Mouse (Mus musculus) MEL (cell line): ENCODE measurements around the gene Ccdc146. TPM values are rescaled to one million over a fixed set of nuclear protein-coding genes. Genes with fewer than 3 reads are reported as not detected.

Experiments
- DNase-seq: peaks from one replicate; pipeline ENCODE4 v3.0.0; 2011; ENCODE audit warnings: low read depth, low spot score
- H3K27ac ChIP-seq: 2 replicates; pipeline ENCODE4 v1.5.1; 2012; ENCODE audit warnings: low read depth, mild to moderate bottlenecking, control low read depth, low read length, moderate library complexity; ENCODE audit not compliant: control insufficient read depth
- H3K27me3 ChIP-seq, 2 experiments: fragments of 150-350 bp in 1 of 2; sonication (generic) in 1 of 2; 2 replicates each; pipeline ENCODE4 v1.6.1; 2012; ENCODE audit warnings: low read length in 2 of 2, mild to moderate bottlenecking in 2 of 2, improper control_type of control experiment in 1 of 2, moderate library complexity in 1 of 2; ENCODE audit not compliant: insufficient read depth in 2 of 2, control insufficient read depth in 1 of 2
- H3K36me3 ChIP-seq, 2 experiments: 2 replicates each; pipeline ENCODE4 v1.6.1; 2012 to 2014; ENCODE audit warnings: low read length in 2 of 2, improper control_type of control experiment in 1 of 2, inconsistent platforms in 1 of 2, mild to moderate bottlenecking in 1 of 2; ENCODE audit not compliant: insufficient read depth in 2 of 2, control insufficient read depth in 1 of 2
- H3K4me1 ChIP-seq, 2 experiments: fragments of 150-350 bp in 1 of 2; sonication (generic) in 1 of 2; 2 replicates each; pipeline ENCODE4 v1.6.1; 2012; ENCODE audit warnings: low read length in 2 of 2, improper control_type of control experiment in 1 of 2, mild to moderate bottlenecking in 1 of 2; ENCODE audit not compliant: insufficient read depth in 2 of 2, control insufficient read depth in 1 of 2
- H3K4me3 ChIP-seq, 2 experiments: fragments of 150-350 bp in 1 of 2; sonication (generic) in 1 of 2; 2 replicates each; pipeline ENCODE4 v1.5.1; 2012; ENCODE audit warnings: low read depth in 2 of 2, low read length in 2 of 2, mild to moderate bottlenecking in 2 of 2, moderate library complexity in 2 of 2, control low read depth in 1 of 2, improper control_type of control experiment in 1 of 2; ENCODE audit not compliant: control insufficient read depth in 1 of 2, insufficient read depth in 1 of 2
- H3K79me2 ChIP-seq: 2 replicates; pipeline ENCODE4 v1.6.1; 2012; ENCODE audit warnings: mild to moderate bottlenecking, low read length, moderate library complexity; ENCODE audit not compliant: control insufficient read depth, poor library complexity, insufficient read depth
- H3K9ac ChIP-seq: 2 replicates; pipeline ENCODE4 v1.6.1; 2012; ENCODE audit warnings: low read depth, mild to moderate bottlenecking, control low read depth, low read length, moderate library complexity; ENCODE audit not compliant: control insufficient read depth, poor library complexity, severe bottlenecking
- H3K9me3 ChIP-seq: fragments of 150-350 bp; sonication (generic); replicated peaks from 2 replicates; pipeline ENCODE4 v1.6.1; 2012; ENCODE audit warnings: mild to moderate bottlenecking, low read length, improper control_type of control experiment, moderate library complexity; ENCODE audit not compliant: insufficient read depth
- BHLHE40 ChIP-seq: IDR thresholded peaks from 2 replicates; pipeline ENCODE4 v1.6.1; 2012; ENCODE audit warnings: low read depth, mild to moderate bottlenecking, inconsistent platforms, low read length, improper control_type of control experiment, borderline replicate concordance
- CHD2 ChIP-seq: IDR thresholded peaks from 2 replicates; pipeline ENCODE4 v1.6.1; 2011; ENCODE audit warnings: low read length, improper control_type of control experiment
- CTCF ChIP-seq, 3 experiments: IDR thresholded peaks in 2 of 3; conservative IDR thresholded peaks in 1 of 3; 2 replicates each; pipeline ENCODE4 v1.5.1; 2011 to 2012; ENCODE audit warnings: low read length in 3 of 3, low read depth in 2 of 3, mild to moderate bottlenecking in 2 of 3, improper control_type of control experiment in 1 of 3, inconsistent platforms in 1 of 3, mixed read lengths in 1 of 3, moderate library complexity in 1 of 3; ENCODE audit not compliant: control insufficient read depth in 1 of 3, insufficient read depth in 1 of 3, poor library complexity in 1 of 3, severe bottlenecking in 1 of 3
- E2F4 ChIP-seq: IDR thresholded peaks from 2 replicates; pipeline ENCODE4 v1.6.1; 2011; ENCODE audit warnings: low read depth, low read length, improper control_type of control experiment, borderline replicate concordance
- EP300 ChIP-seq, 2 experiments: IDR thresholded peaks; 2 replicates each; pipeline ENCODE4 v1.6.1; 2011; ENCODE audit warnings: improper control_type of control experiment in 2 of 2, low read length in 2 of 2, low read depth in 1 of 2, mild to moderate bottlenecking in 1 of 2
- ETS1 ChIP-seq: IDR thresholded peaks from 2 replicates; pipeline ENCODE4 v1.6.1; 2012; ENCODE audit warnings: low read depth, mild to moderate bottlenecking, inconsistent platforms, low read length, improper control_type of control experiment, moderate library complexity
- GATA1 ChIP-seq: IDR thresholded peaks from 2 replicates; pipeline ENCODE4 v1.6.1; 2011; ENCODE audit warnings: low read depth, low read length, improper control_type of control experiment
- HCFC1 ChIP-seq: IDR thresholded peaks from 2 replicates; pipeline ENCODE4 v1.6.1; 2012; ENCODE audit warnings: low read depth, mild to moderate bottlenecking, inconsistent platforms, low read length, improper control_type of control experiment, moderate library complexity
- JUND ChIP-seq: IDR thresholded peaks from 2 replicates; pipeline ENCODE4 v1.6.1; 2011; ENCODE audit warnings: low read depth, mild to moderate bottlenecking, improper control_type of control experiment, low read length
- MAX ChIP-seq: IDR thresholded peaks from 2 replicates; pipeline ENCODE4 v1.6.1; 2011; ENCODE audit warnings: low read length, improper control_type of control experiment
- MAZ ChIP-seq: IDR thresholded peaks from 2 replicates; pipeline ENCODE4 v1.6.1; 2012; ENCODE audit warnings: low read depth, mild to moderate bottlenecking, inconsistent platforms, low read length, improper control_type of control experiment
- MEF2A ChIP-seq: IDR thresholded peaks from 2 replicates; pipeline ENCODE4 v1.6.1; 2014; ENCODE audit warnings: low read depth, mild to moderate bottlenecking, inconsistent platforms, low read length, improper control_type of control experiment; ENCODE audit not compliant: poor library complexity, insufficient replicate concordance, severe bottlenecking; ENCODE audit errors: extremely low read depth
- MXI1 ChIP-seq: IDR thresholded peaks from 2 replicates; pipeline ENCODE4 v1.6.1; 2011; ENCODE audit warnings: mild to moderate bottlenecking, low read depth, low read length, improper control_type of control experiment
- MYB ChIP-seq: IDR thresholded peaks from 2 replicates; pipeline ENCODE4 v1.6.1; 2011; ENCODE audit warnings: mild to moderate bottlenecking, low read depth, low read length, improper control_type of control experiment
- MYC ChIP-seq: IDR thresholded peaks from 2 replicates; pipeline ENCODE4 v1.6.1; 2011; ENCODE audit warnings: low read depth, mild to moderate bottlenecking, low read length, improper control_type of control experiment, moderate library complexity
- RAD21 ChIP-seq: IDR thresholded peaks from 2 replicates; pipeline ENCODE4 v1.6.1; 2011; ENCODE audit warnings: mild to moderate bottlenecking, low read depth, low read length, improper control_type of control experiment
- RCOR1 ChIP-seq: IDR thresholded peaks from 2 replicates; pipeline ENCODE4 v1.6.1; 2012; ENCODE audit warnings: low read depth, mild to moderate bottlenecking, inconsistent platforms, low read length, improper control_type of control experiment
- SIN3A ChIP-seq: IDR thresholded peaks from 2 replicates; pipeline ENCODE4 v1.6.1; 2012; ENCODE audit warnings: low read length, improper control_type of control experiment, inconsistent platforms
- SMC3 ChIP-seq: IDR thresholded peaks from 2 replicates; pipeline ENCODE4 v1.6.1; 2011; ENCODE audit warnings: low read depth, low read length, improper control_type of control experiment
- TAL1 ChIP-seq: IDR thresholded peaks from 2 replicates; pipeline ENCODE4 v1.6.1; 2012; ENCODE audit warnings: mild to moderate bottlenecking, inconsistent platforms, low read length, moderate library complexity, mixed read lengths
- TBP ChIP-seq: IDR thresholded peaks from 2 replicates; pipeline ENCODE4 v1.8.0; 2011; ENCODE audit warnings: low read depth, low read length, improper control_type of control experiment
- TCF12 ChIP-seq: IDR thresholded peaks from 2 replicates; pipeline ENCODE4 v1.6.1; 2014; ENCODE audit warnings: low read depth, mild to moderate bottlenecking, inconsistent platforms, low read length, improper control_type of control experiment, moderate library complexity
- ZC3H11A ChIP-seq: IDR thresholded peaks from 2 replicates; pipeline ENCODE4 v1.6.1; 2012; ENCODE audit warnings: low read depth, mild to moderate bottlenecking, inconsistent platforms, low read length, improper control_type of control experiment
- ZNF384 ChIP-seq: IDR thresholded peaks from 2 replicates; pipeline ENCODE4 v1.6.1; 2012; ENCODE audit warnings: low read depth, mild to moderate bottlenecking, inconsistent platforms, low read length, improper control_type of control experiment
- polyA plus RNA-seq, 2 experiments: library from polyadenylated mRNA; stranded (reverse) in 1 of 2; unstranded in 1 of 2; fragments of >175 nt in 1 of 2; fragments of >200 nt in 1 of 2; gene quantifications; 2 replicates each; pipeline versions ENCODE4 v1.2.1 to v1.2.4; 2012; ENCODE audit warnings: low replicate concordance in 2 of 2, low read depth in 1 of 2; ENCODE audit not compliant: insufficient read length in 2 of 2, insufficient read depth in 1 of 2, missing spikeins in 1 of 2
- total RNA-seq: library from RNA; depleted of rRNA; stranded (reverse); fragments of 300-350 nt; gene quantifications from 2 replicates; pipeline ENCODE4 v1.2.3, GENCODE M21; 2012

Gene Ccdc146
- total and polyA plus RNA-seq, 3 experiments = 0.35 to 0.45 TPM; not detected in 1

- Histone ChIP-seq H3K4me3 (peak overlapping the region; percentile 2 to 16; a peak in 2 of 4 replicates), H3K27ac (no peak overlapping the region), H3K4me1 (peaks cover 5 to 13% of the 10 kb centered on the region in 2 experiments), H3K27me3 (no peaks in the 10 kb centered on the region), H3K36me3 (peaks cover 0 to 18% of the 10 kb centered on the region in 2 experiments; a peak in 2 of 4 replicates), H3K9me3 (no peaks in the 10 kb centered on the region), H3K9ac (no peak overlapping the region; the same call in 1 of the 2 replicates), H3K79me2 (no peaks in the 10 kb centered on the region)
- TF ChIP-seq MEF2A (0 out of 2 replicates have a peak, but pooled peaks have one; percentile 38), CTCF (IDR thresholded peaks at IDR 0.05 in 2 of 3, conservative IDR thresholded peaks at IDR 0.05 in 1 of 3; ENCODE audit: control insufficient read depth in 1 of 3, insufficient read depth in 1 of 3, low read depth in 2 of 3, low read length in 3 of 3, poor library complexity in 1 of 3, severe bottlenecking in 1 of 3) (peak; percentile 95 to 100 (median 95)), ZNF384 (0 out of 2 replicates have a peak, but pooled peaks have one; percentile 27), RCOR1 (no peak), ETS1 (peak; percentile 63; the same call in 1 of the 2 replicates), MAX (0 out of 2 replicates have a peak, but pooled peaks have one; percentile 19), EP300 (IDR thresholded peaks at IDR 0.05; ENCODE audit: low read depth in 1 of 2, low read length in 2 of 2) (peak; percentile 34 to 65; a peak in 3 of 4 replicates), MAZ (peak; percentile 58; the same call in 1 of the 2 replicates), CHD2 (no peak), TAL1 (peak; percentile 49), BHLHE40 (no peak), SIN3A (peak; percentile 81), TBP (0 out of 2 replicates have a peak, but pooled peaks have one; percentile 46), HCFC1 (0 out of 2 replicates have a peak, but pooled peaks have one; percentile 61), E2F4 (no peak), MYB (no peak), ZC3H11A (peak; percentile 100), MXI1 (peak; percentile 46), GATA1 (peak; percentile 91), SMC3 (peak; percentile 100), TCF12 (peak; percentile 72), JUND (peak; percentile 22; the same call in 1 of the 2 replicates), MYC (no peak), RAD21 (peak; percentile 100)
- peak; percentile 94 for DNase-seq
Observed at GRCm38 (mm10) chr5:21326494-21326893, 98.0 kb downstream of the Ccdc146 start.
